Mouse (Mus musculus) embryonic fibroblast, embryonic 13.5 days (primary cell): ENCODE results near the gene Arhgef39.

Experiments used
- CTCF ChIP-seq: IDR thresholded peaks from 2 replicates; pipeline ENCODE4 v1.5.1; 2011; ENCODE audit warnings: mild to moderate bottlenecking, control low read depth, low read length, moderate library complexity, borderline replicate concordance; ENCODE audit not compliant: insufficient read depth
- POLR2A ChIP-seq: IDR thresholded peaks from 2 replicates; pipeline ENCODE4 v1.6.1; 2011; ENCODE audit warnings: low read depth, mild to moderate bottlenecking, control low read depth, low read length, moderate library complexity

- no peak for TF ChIP-seq POLR2A
- no peak for TF ChIP-seq CTCF
Observed at GRCm38 (mm10) chr4:43536031-43536430, 36.5 kb upstream of the Arhgef39 start.
